Mouse (Mus musculus) embryonic fibroblast, embryonic 13.5 days (primary cell): ENCODE results near the gene Hirip3.

Experiments used
- CTCF ChIP-seq: IDR thresholded peaks from 2 replicates; pipeline ENCODE4 v1.5.1; 2011; ENCODE audit warnings: mild to moderate bottlenecking, control low read depth, low read length, moderate library complexity, borderline replicate concordance; ENCODE audit not compliant: insufficient read depth
- POLR2A ChIP-seq: IDR thresholded peaks from 2 replicates; pipeline ENCODE4 v1.6.1; 2011; ENCODE audit warnings: low read depth, mild to moderate bottlenecking, control low read depth, low read length, moderate library complexity

- TF ChIP-seq CTCF: no peak
- TF ChIP-seq POLR2A: no peak
Measured at GRCm38 (mm10) chr7:126870520-126870891, 8.7 kb downstream of the Hirip3 start.
